Mouse (Mus musculus): Measurements from ENCODE around the gene Rdh5. TPM values are rescaled to one million over a fixed set of nuclear protein-coding genes. Genes with fewer than 3 reads are reported as not detected.

The Rdh5 gene
- total RNA-seq, 4 experiments from 2014 or later: 3.8 to 6.2 (median 5.2) TPM

- DNase-seq (ENCODE audit: low spot score): no peak
These were observed 56.2 kb downstream of the Rdh5 start for GRCm38 (mm10) chr10:128866518-128866917.

GRCm38 (mm10) chr10:128866042-128866441 is 56.6 kb downstream of the Rdh5 start:
- no peak for DNase-seq (ENCODE audit: low spot score)

Other genes with a start within 250 kb of the Rdh5 start
- 10 to 100 TPM; 23.1 to 28.7 (median 25.9) TPM for gene Suox, start 248.8 kb downstream of the Rdh5 start, total RNA-seq (2022)
- gene Rab5b, start 226.6 kb downstream of the Rdh5 start, total RNA-seq (2022): 10 to 100 TPM; 84.0 to 87.9 (median 85.0) TPM
- gene Pmel, start 218.7 kb downstream of the Rdh5 start, total RNA-seq (2022): under 1 TPM; 0.29 to 0.79 (median 0.44) TPM
- gene Cdk2, start 217.9 kb downstream of the Rdh5 start, total RNA-seq (2022): 1 to 10 TPM; 8.0 to 8.8 (median 8.5) TPM
- gene Dgka, start 178.0 kb downstream of the Rdh5 start, total RNA-seq (2022): 10 to 100 TPM; 11.3 to 12.9 (median 12.6) TPM
- gene Pym1, start 175.0 kb downstream of the Rdh5 start, total RNA-seq (2022): 10 to 100 TPM in 1 of 4 experiments, 1 to 10 TPM in 3; 7.9 to 11.1 (median 9.4) TPM
- 1 to 10 TPM; 2.2 to 2.8 (median 2.5) TPM for gene Mmp19, start 132.0 kb downstream of the Rdh5 start, total RNA-seq (2022)
- gene Dnajc14, start 118.8 kb downstream of the Rdh5 start, total RNA-seq (2022): 10 to 100 TPM; 34.7 to 38.9 (median 35.9) TPM
- gene Tmem198b, start 118.5 kb downstream of the Rdh5 start, total RNA-seq (2022): 1 to 10 TPM; 4.4 to 5.6 (median 4.8) TPM
- gene Sarnp, start 105.6 kb downstream of the Rdh5 start, total RNA-seq (2022): 10 to 100 TPM; 31.5 to 40.7 (median 36.8) TPM
- 10 to 100 TPM in 1 of 4 experiments, 1 to 10 TPM in 3; 5.8 to 10.5 (median 7.0) TPM for gene Ormdl2, start 101.2 kb downstream of the Rdh5 start, total RNA-seq (2022)
- 1 to 10 TPM; 1.3 to 3.0 (median 1.9) TPM for gene Gdf11, start 31.2 kb downstream of the Rdh5 start, total RNA-seq (2022)
- gene Cd63, start 21.9 kb downstream of the Rdh5 start, total RNA-seq (2022): 100 to 1,000 TPM; 121 to 171 (median 135) TPM
- gene Bloc1s1, start 1.1 kb upstream of the Rdh5 start, total RNA-seq (2022): 100 to 1,000 TPM; 150 to 260 (median 205) TPM
- gene Itga7, start 10.9 kb upstream of the Rdh5 start, total RNA-seq (2022): 100 to 1,000 TPM; 161 to 179 (median 167) TPM
- gene Mettl7b, start 38.1 kb upstream of the Rdh5 start, total RNA-seq (2022): not detected
- not detected for gene Olfr9, start 66.5 kb upstream of the Rdh5 start, total RNA-seq (2022)
- gene Olfr763, start 87.9 kb upstream of the Rdh5 start, total RNA-seq (2022): not detected
- not detected for gene Olfr764-ps1, start 117.0 kb upstream of the Rdh5 start, total RNA-seq (2022)
- gene Olfr765, start 127.1 kb upstream of the Rdh5 start, total RNA-seq (2022): not detected
- not detected for gene Olfr766-ps1, start 146.1 kb upstream of the Rdh5 start, total RNA-seq (2022)
- gene Olfr767, start 160.0 kb upstream of the Rdh5 start, total RNA-seq (2022): not detected
- gene Olfr768, start 176.5 kb upstream of the Rdh5 start, total RNA-seq (2022): not detected
- gene Olfr769, start 195.0 kb upstream of the Rdh5 start, total RNA-seq (2022): not detected
- gene Olfr770, start 216.1 kb upstream of the Rdh5 start, total RNA-seq (2022): not detected
- not detected for gene Olfr771, start 241.9 kb upstream of the Rdh5 start, total RNA-seq (2022)